Comparison of ENCODE assay signal across 22 mouse cellular contexts in the genomic region with DNA sequence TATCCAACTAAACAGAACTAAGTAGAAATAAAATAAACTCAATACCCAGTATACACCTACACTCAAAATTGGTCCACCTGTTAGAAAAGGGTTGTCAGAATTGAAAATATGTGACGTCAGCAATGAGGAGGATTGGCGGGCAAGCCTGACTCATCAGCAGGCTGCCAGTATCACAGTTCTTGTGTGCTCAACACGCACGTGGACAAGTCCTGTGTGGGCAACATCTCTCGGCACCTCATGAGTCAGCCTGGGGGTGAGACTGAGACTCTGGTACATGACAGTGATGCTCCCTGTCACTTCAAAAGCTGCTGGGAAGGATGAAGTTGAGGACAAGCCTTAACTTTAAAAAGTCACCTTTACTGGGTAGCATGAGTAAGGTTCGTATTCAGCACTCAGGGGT.
DNase-seq lines count a peak whose midpoint lies in the region; ATAC-seq lines count a peak whose summit lies in the region.
"Had no signal": no experiment of that assay in that cellular context is flagged by ENCODE, and none has a peak within 500 bp of the region (broad histone marks: within the 10 kb centered on the region; RNA-seq: fewer than 3 reads in every experiment).

No protein-coding gene starts in this region.

- no peak for DNase-seq in frontal cortex, postnatal 25 days (ENCODE audit: low spot score in 2 of 2)
- DNase-seq in right cerebral cortex, adult 18-20 months: peak; percentile 35
- DNase-seq in right cerebral cortex, postnatal 25 days: no peak
- DNase-seq in right cerebral cortex, postnatal 36 days (ENCODE audit: low spot score in 2 of 2): peak; percentile 5 to 16
- DNase-seq in right cerebral cortex, postnatal 4 days: no peak
- DNase-seq: adrenal gland, adult 8-10 months; adrenal gland, postnatal 14 days; adrenal gland, postnatal 36 days; B cell, adult 2 months; cerebellum, adult 11 months; cerebellum, adult 18-20 months; cerebellum, adult 8-10 months; cerebellum, adult 9-11 months; cerebellum, postnatal 14 days; cerebellum, postnatal 36 days; embryo, embryonic 11 days had no signal

- peak; percentile 62; the same call in 1 of the 2 replicates for ATAC-seq in frontal cortex, adult (ENCODE audit: low TSS enrichment)
- ATAC-seq: activated CD4-positive, CD25-positive, alpha-beta regulatory T cell, adult 4 months; CD4-positive, CD25-positive, alpha-beta regulatory T cell, adult 4 months; forebrain, embryonic 14.5 days; forebrain, embryonic 16.5 days; Patski had no signal

Comparison
In these comparisons a context has a peak if more than half of its experiments do, and no peak if none do; other contexts are left out.
1. DNase-seq: peak in right cerebral cortex, adult 18-20 months (single experiment) and right cerebral cortex, postnatal 36 days (2 of 2); none in frontal cortex, postnatal 25 days (0 of 2), right cerebral cortex, postnatal 25 days (single experiment) and right cerebral cortex, postnatal 4 days (single experiment).